Mouse (Mus musculus) hindbrain, postnatal 0 days (tissue): Measurements from ENCODE around the gene Serpinb9g. TPM values are rescaled to one million over a fixed set of nuclear protein-coding genes. Genes with fewer than 3 reads are reported as not detected.
"Not testable (repeated sequence)": the region's sequence is repeated elsewhere in the genome, so short reads cannot be mapped to it uniquely, and the experiment has no call there.

Experiments used
- ATAC-seq: fragments of 200-750 bp; cut with Nextera tagmentation; 2 replicates; pipeline ENCODE4 v1.8.0; 2017; ENCODE audit warnings: mild to moderate bottlenecking, moderate TSS enrichment, moderate library complexity
- DNase-seq: peaks from one replicate; pipeline ENCODE4 v3.0.0-alpha.2; 2015; ENCODE audit warnings: low spot score
- H3K27ac ChIP-seq: fragments of 300-500 bp; sonication (generic); 2 replicates; pipeline ENCODE4 v1.5.1; 2014; ENCODE audit warnings: mild to moderate bottlenecking
- H3K27me3 ChIP-seq: fragments of 300-500 bp; sonication (generic); 2 replicates; pipeline ENCODE4 v1.6.1; 2014; ENCODE audit warnings: low read length, mixed read lengths; ENCODE audit not compliant: insufficient read depth
- H3K36me3 ChIP-seq: fragments of 300-500 bp; sonication (generic); 2 replicates; pipeline ENCODE4 v1.6.1; 2014; ENCODE audit warnings: low read length, mixed read lengths; ENCODE audit not compliant: insufficient read depth
- H3K4me1 ChIP-seq: fragments of 300-500 bp; sonication (generic); 2 replicates; pipeline ENCODE4 v1.6.1; 2014; ENCODE audit warnings: antibody characterized with exemption, low read length, mixed read lengths; ENCODE audit not compliant: insufficient read depth
- H3K4me2 ChIP-seq: fragments of 300-500 bp; sonication (generic); 2 replicates; pipeline ENCODE4 v1.6.1; 2014; ENCODE audit warnings: low read depth, mild to moderate bottlenecking, low read length, moderate library complexity, mixed read lengths
- H3K4me3 ChIP-seq: fragments of 300-500 bp; sonication (generic); 2 replicates; pipeline ENCODE4 v1.5.1; 2014; ENCODE audit warnings: low read length
- H3K9ac ChIP-seq: fragments of 300-500 bp; sonication (generic); replicated peaks from 2 replicates; pipeline ENCODE4 v1.6.1; 2014; ENCODE audit warnings: mild to moderate bottlenecking, low read length, moderate library complexity, mixed read lengths
- H3K9me3 ChIP-seq: fragments of 300-500 bp; sonication (generic); 2 replicates; pipeline ENCODE4 v1.6.1; 2016; ENCODE audit warnings: low read length, mixed read lengths
- CTCF ChIP-seq: IDR thresholded peaks from 2 replicates; pipeline ENCODE4 v1.5.1; 2016; ENCODE audit warnings: antibody characterized with exemption, control low read depth, low read depth
- WGBS: fragments of 180-500 bp; shearing (Covaris S2); extraction: QIAGEN DNeasy Blood & Tissue Kit; methylation state at CpG from one replicate; pipeline ENCODE4 v1.1.7; 2014; 5-methylcytosine and 5-hydroxymethylcytosine counted together
- polyA plus RNA-seq: library from polyadenylated mRNA; unstranded; fragments of >200 nt; fragmentation: Nextera tagmentation; extraction: Ambion mirVana; gene quantifications from 2 replicates; pipeline ENCODE4 v1.2.1, GENCODE M21; 2015
- total RNA-seq: library from RNA; depleted of rRNA; stranded (reverse); fragments of >200 nt; gene quantifications from 2 replicates; pipeline ENCODE4 v1.2.3, GENCODE M21; 2014; rRNA removed

The Serpinb9g gene
- total RNA-seq (not detected in 2 replicates), polyA plus RNA-seq (not detected in 2 replicates)

GRCm38 (mm10) chr13:33484490-33484889, at the start of gene Serpinb9g:
Serpinb9g (plus strand) TSS chr13:33484790.
- H3K4me1 ChIP-seq, H3K27me3 ChIP-seq, H3K36me3 ChIP-seq, DNase-seq, H3K4me3 ChIP-seq, H3K9ac ChIP-seq, H3K4me2 ChIP-seq, H3K9me3 ChIP-seq, ATAC-seq, H3K27ac ChIP-seq: not testable (repeated sequence)
- WGBS: 77% methylated on average over 4 of the region's 4 CpGs

- not testable (repeated sequence) for H3K9ac ChIP-seq, ATAC-seq, H3K27me3 ChIP-seq, H3K4me3 ChIP-seq, H3K4me1 ChIP-seq, H3K4me2 ChIP-seq, H3K36me3 ChIP-seq, H3K27ac ChIP-seq, H3K9me3 ChIP-seq, DNase-seq
- 78% methylated on average over 3 of the region's 3 CpGs for WGBS
These were observed 718 bp upstream of the Serpinb9g start for GRCm38 (mm10) chr13:33483872-33484271.

GRCm38 (mm10) chr13:33524629-33525028, 40.0 kb downstream of the Serpinb9g start:
- no peak for ATAC-seq
- H3K9me3 ChIP-seq: peaks cover 16% of the 10 kb centered on the region; the same call in 1 of the 2 replicates

GRCm38 (mm10) chr13:33532814-33533213, 48.2 kb downstream of the Serpinb9g start:
- TF ChIP-seq CTCF: no peak
- Histone ChIP-seq H3K9me3 (no peaks in the 10 kb centered on the region), H3K4me3 (no peak overlapping the region), H3K36me3 (no peaks in the 10 kb centered on the region), H3K4me1 (no peaks in the 10 kb centered on the region), H3K27me3 (no peaks in the 10 kb centered on the region), H3K4me2 (no peak overlapping the region), H3K9ac (no peak overlapping the region), H3K27ac (no peak overlapping the region)
- DNase-seq: no peak
- no peak for ATAC-seq

More at GRCm38 (mm10) chr13:33524629-33525028, 40.0 kb downstream of the Serpinb9g start:
- no peaks in the 10 kb centered on the region for H3K27me3 ChIP-seq
- no peak overlapping the region for H3K9ac ChIP-seq
- no peaks in the 10 kb centered on the region for H3K4me1 ChIP-seq
- no peak overlapping the region for H3K27ac ChIP-seq
- no peak for DNase-seq
- no peak for TF ChIP-seq CTCF
- no peak overlapping the region for H3K4me2 ChIP-seq
- no peaks in the 10 kb centered on the region for H3K36me3 ChIP-seq
- H3K4me3 ChIP-seq: no peak overlapping the region

Other genes starting within 250 kb of the Serpinb9g start
- not detected in 2 replicates for gene Serpinb9e, start 235.2 kb upstream of the Serpinb9g start, total RNA-seq
- not detected in 2 replicates for gene Serpinb9e, start 235.2 kb upstream of the Serpinb9g start, polyA plus RNA-seq
- not detected in 2 replicates for gene Serpinb9f, start 160.7 kb upstream of the Serpinb9g start, total RNA-seq
- gene Serpinb9f, start 160.7 kb upstream of the Serpinb9g start, polyA plus RNA-seq: not detected in 2 replicates
- not detected in 2 replicates for gene Gm11397, start 89.0 kb upstream of the Serpinb9g start, total RNA-seq
- not detected in 2 replicates for gene Gm11397, start 89.0 kb upstream of the Serpinb9g start, polyA plus RNA-seq
- gene Serpinb6d, start 176.6 kb downstream of the Serpinb9g start, total RNA-seq: not detected in 2 replicates
- not detected in 2 replicates for gene Serpinb6d, start 176.6 kb downstream of the Serpinb9g start, polyA plus RNA-seq